Mouse (Mus musculus): ENCODE measurements at regions not wholly inside any gene's neighbourhood (a gene's known extent, or its start where the extent isn't known, plus 50 kb on each side); places are given as distances from the start of the nearest gene placed in this dataset.
A peak's percentile ranks its signal among the peaks of the same experiment; 100 is the strongest.
"Not testable (repeated sequence)": the region's sequence is repeated elsewhere in the genome, so short reads cannot be mapped to it uniquely, and the experiment has no call there.

GRCm38 (mm10) chr4:3065335-3065734, 101.8 kb upstream of the Vmn1r2 start:
- H3K9ac ChIP-seq; H3K4me2 ChIP-seq (replicated peaks); ATAC-seq (ENCODE audit: low FRiP score, low read depth); H3K27me3 ChIP-seq; H3K27ac ChIP-seq; H3K36me3 ChIP-seq; H3K4me1 ChIP-seq; H3K4me3 ChIP-seq: not testable (repeated sequence)
- peaks cover 90% of the 10 kb centered on the region for H3K9me3 ChIP-seq
- WGBS, result 76% methylated on average over 3 of the region's 3 CpGs

DNA sequence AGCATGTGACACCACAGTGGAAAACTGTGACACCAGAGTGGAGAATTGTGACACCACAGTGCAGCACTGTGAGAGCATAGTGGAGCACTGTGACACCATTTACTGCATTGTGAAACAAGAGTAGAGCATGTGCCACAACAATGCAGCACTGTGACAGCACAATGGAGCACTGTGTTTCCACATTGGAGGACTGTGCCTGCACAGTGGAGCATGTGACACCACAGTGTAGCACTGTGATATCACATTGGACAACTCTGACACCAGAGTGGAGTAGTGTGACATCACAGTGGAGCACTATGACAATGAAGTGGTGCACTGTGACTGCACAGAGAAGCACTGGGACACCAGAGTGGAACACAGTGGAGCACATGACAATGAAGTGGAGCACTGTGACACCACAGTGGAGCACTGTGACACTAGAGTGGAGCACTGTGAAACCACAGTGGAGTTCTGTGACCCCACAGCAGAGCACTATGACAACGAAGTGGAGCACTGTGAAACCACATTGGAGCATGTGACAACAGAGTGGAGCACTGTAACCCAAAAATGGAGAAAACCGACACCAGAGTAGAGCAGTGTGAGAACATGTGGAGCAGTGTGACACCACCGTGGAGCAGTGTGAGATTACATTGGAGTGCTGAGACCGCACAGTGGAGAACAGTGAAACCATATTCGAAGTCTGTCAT, 100.9 kb upstream of the Vmn1r2 start:
- no peak overlapping the region for H3K27ac ChIP-seq
- WGBS, result 76% methylated on average over 5 of the region's 5 CpGs
- no peaks in the 10 kb centered on the region for H3K27me3 ChIP-seq
- no peak overlapping the region for H3K4me2 ChIP-seq (replicated peaks)
- no peak for ATAC-seq (ENCODE audit: low FRiP score, low read depth)
- peaks cover 99% of the 10 kb centered on the region for H3K9me3 ChIP-seq
- no peak overlapping the region for H3K9ac ChIP-seq
- H3K4me3 ChIP-seq, result no peak overlapping the region
- no peaks in the 10 kb centered on the region for H3K4me1 ChIP-seq
- H3K36me3 ChIP-seq, result no peaks in the 10 kb centered on the region

- Histone ChIP-seq H3K27me3 (no peaks in the 10 kb centered on the region), H3K9ac (no peak overlapping the region), H3K27ac (no peak overlapping the region), H3K4me2 (replicated peaks) (no peak overlapping the region), H3K9me3 (peaks cover 98% of the 10 kb centered on the region), H3K4me1 (no peaks in the 10 kb centered on the region), H3K36me3 (no peaks in the 10 kb centered on the region), H3K4me3 (no peak overlapping the region)
- ATAC-seq (ENCODE audit: low FRiP score, low read depth), result 0 out of 2 replicates have a peak, but pooled peaks have one; percentile 2
- WGBS, result 54% methylated on average over 2 of the region's 2 CpGs
Measured at GRCm38 (mm10) chr4:3067265-3067664, 99.9 kb upstream of the Vmn1r2 start.

- Histone ChIP-seq H3K9me3 (peaks cover 98% of the 10 kb centered on the region), H3K27me3 (no peaks in the 10 kb centered on the region), H3K27ac (no peak overlapping the region), H3K36me3 (no peaks in the 10 kb centered on the region), H3K9ac (no peak overlapping the region), H3K4me3 (no peak overlapping the region), H3K4me1 (no peaks in the 10 kb centered on the region), H3K4me2 (replicated peaks) (no peak overlapping the region)
- WGBS, result 31% methylated on average over 2 of the region's 2 CpGs
- peak; percentile 48 for ATAC-seq (ENCODE audit: low FRiP score, low read depth)
Measured at GRCm38 (mm10) chr4:3067666-3068065, 99.5 kb upstream of the Vmn1r2 start.

DNA sequence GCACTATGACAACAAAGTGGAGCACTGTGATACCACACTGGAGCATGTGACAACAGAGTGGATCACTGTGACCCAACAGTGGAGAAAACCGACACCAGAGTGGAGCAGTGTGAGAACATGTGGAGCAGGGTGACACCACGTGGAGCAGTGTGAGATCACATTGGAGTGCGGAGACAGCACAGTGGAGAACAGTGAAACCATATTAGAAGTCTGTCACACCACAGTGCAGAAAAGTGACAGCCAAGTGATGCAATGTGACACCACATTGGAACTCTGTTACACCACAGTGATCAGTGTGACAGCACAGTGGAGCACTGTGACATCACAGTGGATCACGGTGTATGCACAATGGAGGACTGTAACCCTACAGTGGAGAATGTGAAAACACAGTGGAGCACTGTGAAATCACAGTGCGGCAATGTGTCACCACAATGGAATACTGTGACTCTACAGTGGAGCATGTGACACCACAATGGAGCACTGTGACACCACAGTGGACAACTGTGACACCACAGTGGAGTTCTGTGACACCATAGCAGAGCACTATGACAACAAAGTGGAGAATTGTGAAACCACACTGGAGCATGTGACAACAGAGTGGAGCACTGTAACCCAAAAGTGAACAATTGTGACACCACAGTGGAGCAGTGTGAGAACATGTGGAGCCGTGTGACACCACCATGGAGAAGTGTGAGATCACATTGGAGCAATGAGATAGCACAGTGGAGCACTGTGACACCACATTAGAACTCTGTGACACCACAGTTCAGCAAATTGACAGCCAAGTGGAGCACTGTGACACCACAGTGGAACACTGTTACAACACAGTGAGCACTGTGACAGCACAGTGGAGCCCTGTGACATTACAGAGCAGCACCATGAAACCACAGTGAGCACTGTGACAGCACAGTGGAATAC, 98.6 kb upstream of the Vmn1r2 start:
- no peak overlapping the region for H3K27ac ChIP-seq
- no peak overlapping the region for H3K9ac ChIP-seq
- H3K36me3 ChIP-seq, result no peaks in the 10 kb centered on the region
- ATAC-seq (ENCODE audit: low FRiP score, low read depth), result peak; percentile 39
- H3K27me3 ChIP-seq, result no peaks in the 10 kb centered on the region
- H3K4me1 ChIP-seq, result no peaks in the 10 kb centered on the region
- no peak overlapping the region for H3K4me3 ChIP-seq
- peaks cover 90% of the 10 kb centered on the region for H3K9me3 ChIP-seq
- 83% methylated on average over 6 of the region's 6 CpGs for WGBS
- H3K4me2 ChIP-seq (replicated peaks), result no peak overlapping the region

DNA sequence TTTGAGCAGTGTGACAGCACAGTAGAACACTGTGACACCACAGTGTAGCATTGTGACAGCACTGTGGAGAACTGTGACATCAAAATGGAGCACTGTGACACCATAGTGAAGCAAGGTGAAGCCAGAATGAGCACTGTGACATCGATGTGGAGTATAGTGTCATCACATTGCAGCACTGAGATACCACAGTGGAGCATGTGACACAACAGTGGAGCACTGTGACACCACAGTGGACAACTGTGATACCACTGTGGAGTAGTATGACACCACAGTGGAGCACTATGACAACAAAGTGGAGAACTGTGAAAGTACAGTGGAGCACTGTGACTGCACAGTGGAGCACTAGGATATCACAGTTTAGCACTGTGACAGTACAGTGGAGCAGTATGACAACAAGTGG, 97.8 kb upstream of the Vmn1r2 start:
- no peaks in the 10 kb centered on the region for H3K36me3 ChIP-seq
- H3K27me3 ChIP-seq, result no peaks in the 10 kb centered on the region
- no peak overlapping the region for H3K4me2 ChIP-seq (replicated peaks)
- peak; percentile 35 for ATAC-seq (ENCODE audit: low FRiP score, low read depth)
- H3K4me1 ChIP-seq, result no peaks in the 10 kb centered on the region
- WGBS, result 63% methylated on average over 1 of the region's 1 CpGs
- no peak overlapping the region for H3K4me3 ChIP-seq
- H3K9ac ChIP-seq, result no peak overlapping the region
- H3K9me3 ChIP-seq, result peaks cover 83% of the 10 kb centered on the region
- H3K27ac ChIP-seq, result no peak overlapping the region

DNA sequence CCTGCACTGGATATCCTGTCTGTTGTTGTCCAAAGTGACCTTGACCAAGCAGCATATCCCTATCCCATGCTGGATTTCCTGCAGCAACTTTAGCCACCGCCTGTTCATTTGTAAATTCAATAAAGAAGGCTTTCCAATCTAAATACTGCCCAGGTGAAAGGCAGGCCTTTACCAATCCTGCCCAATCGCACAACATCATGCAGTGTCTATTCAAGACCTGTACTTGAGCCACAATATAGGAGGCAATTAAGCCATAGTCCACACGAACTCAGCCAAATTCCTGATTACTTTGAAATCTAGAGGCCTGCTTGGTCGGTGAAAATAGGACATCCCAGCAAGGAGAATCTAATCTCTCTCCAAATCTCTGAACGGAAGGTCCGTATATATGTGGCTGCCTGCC, 95.8 kb upstream of the Vmn1r2 start:
- ATAC-seq (ENCODE audit: low FRiP score, low read depth), result not testable (repeated sequence)

DNA sequence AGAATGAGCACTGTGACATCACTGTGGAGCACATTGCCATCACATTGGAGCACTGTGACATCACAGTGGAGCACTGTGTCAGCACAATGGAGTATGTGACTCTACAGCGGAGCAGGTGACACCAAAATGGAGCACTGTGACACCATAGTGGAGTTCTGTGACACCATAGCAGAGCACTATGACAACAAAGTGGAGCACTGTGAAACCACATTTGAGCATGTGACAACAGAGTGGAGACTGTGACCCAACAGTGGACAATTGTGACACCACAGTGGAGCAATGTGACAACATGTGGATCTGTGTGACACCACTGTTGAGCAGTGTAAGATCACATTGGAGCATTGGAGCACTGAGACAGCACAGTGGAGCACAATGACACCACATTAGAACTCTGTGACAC, 87.2 kb upstream of the Vmn1r2 start:
- Histone ChIP-seq H3K9me3 (peaks cover 63% of the 10 kb centered on the region), H3K27me3 (no peaks in the 10 kb centered on the region), H3K4me3 (no peak overlapping the region), H3K9ac (no peak overlapping the region), H3K27ac (no peak overlapping the region), H3K4me1 (no peaks in the 10 kb centered on the region), H3K36me3 (no peaks in the 10 kb centered on the region), H3K4me2 (replicated peaks) (no peak overlapping the region)
- WGBS, result 92% methylated on average over 1 of the region's 1 CpGs
- no peak for ATAC-seq (ENCODE audit: low FRiP score, low read depth)

More for the DNA sequence above, 95.8 kb upstream of the Vmn1r2 start:
- 68% methylated on average over 6 of the region's 6 CpGs for WGBS
- not testable (repeated sequence) for H3K9ac ChIP-seq; H3K27me3 ChIP-seq; H3K4me1 ChIP-seq; H3K4me3 ChIP-seq; H3K36me3 ChIP-seq; H3K4me2 ChIP-seq (replicated peaks); H3K27ac ChIP-seq
- peaks cover 66% of the 10 kb centered on the region for H3K9me3 ChIP-seq

DNA sequence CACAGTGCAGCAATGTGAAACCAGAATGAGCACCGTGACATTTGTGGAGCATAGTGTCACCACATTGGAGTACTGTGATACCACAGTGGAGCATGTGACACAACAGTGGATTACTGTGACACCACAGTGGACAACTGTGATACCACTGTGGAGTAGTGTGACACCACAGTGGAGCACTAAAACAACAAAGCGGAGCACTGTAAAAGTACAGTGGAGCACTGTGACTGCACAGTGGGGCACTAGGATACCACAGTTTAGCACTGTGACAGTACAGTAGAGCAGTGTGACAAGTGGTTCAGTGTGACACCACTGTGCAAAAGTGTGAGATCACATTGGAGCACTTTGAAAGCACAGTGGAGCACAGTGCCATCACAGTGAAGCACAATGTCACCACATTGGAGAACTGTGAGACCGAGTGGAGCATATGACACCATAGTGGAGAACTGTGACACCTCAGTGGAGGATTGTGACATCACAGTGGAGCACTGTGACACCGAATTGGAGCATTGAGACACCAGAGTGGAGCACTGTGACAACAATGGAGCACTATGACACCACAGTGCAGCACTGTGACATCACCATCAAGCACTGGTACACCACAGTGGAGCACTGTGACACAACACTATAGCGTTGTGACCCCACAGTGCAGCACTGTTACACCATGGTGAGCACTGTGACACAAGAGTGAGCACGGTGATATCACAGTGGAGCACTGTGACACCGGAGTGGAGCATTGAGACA, 86.6 kb upstream of the Vmn1r2 start:
- Histone ChIP-seq H3K27me3 (no peaks in the 10 kb centered on the region), H3K4me1 (no peaks in the 10 kb centered on the region), H3K4me3 (no peak overlapping the region), H3K36me3 (no peaks in the 10 kb centered on the region), H3K9ac (no peak overlapping the region), H3K27ac (no peak overlapping the region), H3K9me3 (peaks cover 66% of the 10 kb centered on the region), H3K4me2 (replicated peaks) (no peak overlapping the region)
- WGBS, result 66% methylated on average over 7 of the region's 7 CpGs
- ATAC-seq (ENCODE audit: low FRiP score, low read depth), result peak; percentile 18

DNA sequence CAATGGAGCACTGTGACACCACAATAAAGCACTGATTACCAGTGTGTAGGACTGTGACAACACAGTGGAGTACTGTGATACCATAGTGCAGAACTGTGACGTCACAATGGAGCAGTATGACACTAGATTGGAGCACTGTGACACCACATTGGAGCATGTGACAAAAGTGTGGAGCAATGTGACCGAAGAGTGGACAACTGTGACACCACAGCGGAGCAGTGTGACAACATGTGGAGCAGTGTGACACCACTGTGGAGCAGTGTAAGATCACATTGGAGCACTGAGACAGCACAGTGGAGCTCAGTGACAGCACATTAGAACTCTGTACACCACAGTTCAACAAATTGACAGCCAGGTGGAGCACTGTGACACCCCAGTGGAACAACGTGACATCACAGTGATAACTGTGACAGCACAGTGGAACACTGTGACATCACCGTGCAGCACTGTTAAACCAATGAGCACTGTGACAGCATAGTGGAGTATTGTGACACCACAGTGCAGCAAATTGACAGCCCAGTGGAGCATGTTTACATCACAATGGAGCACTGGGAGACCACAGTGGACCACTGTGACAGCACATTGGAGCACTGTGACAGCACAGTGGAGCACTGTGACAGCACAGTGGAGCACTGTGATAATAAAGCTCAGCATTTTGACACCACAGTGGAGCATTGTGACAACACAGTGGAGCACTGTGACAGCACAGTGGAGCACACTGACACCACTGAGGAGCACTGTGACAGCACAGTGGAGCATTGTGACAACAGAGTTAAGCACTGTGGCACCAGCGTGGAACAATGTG, 85.8 kb upstream of the Vmn1r2 start:
- 54% methylated on average over 6 of the region's 6 CpGs for WGBS
- Histone ChIP-seq H3K4me3 (no peak overlapping the region), H3K36me3 (no peaks in the 10 kb centered on the region), H3K9me3 (peaks cover 73% of the 10 kb centered on the region), H3K27me3 (no peaks in the 10 kb centered on the region), H3K4me1 (no peaks in the 10 kb centered on the region), H3K27ac (no peak overlapping the region), H3K9ac (no peak overlapping the region), H3K4me2 (replicated peaks) (no peak overlapping the region)
- ATAC-seq (ENCODE audit: low FRiP score, low read depth), result peak; percentile 10; the same call in 1 of the 2 replicates

All from limb, embryonic 13.5 days (tissue).